Mouse (Mus musculus) hindbrain, embryonic 11.5 days (tissue): ENCODE measurements around the gene Glyat. TPM values are rescaled to one million over a fixed set of nuclear protein-coding genes. Genes with fewer than 3 reads are reported as not detected.
"Not testable (repeated sequence)": the region's sequence is repeated elsewhere in the genome, so short reads cannot be mapped to it uniquely, and the experiment has no call there.

Experiments
- ATAC-seq: fragments of 200-750 bp; cut with Nextera tagmentation; 2 replicates; pipeline ENCODE4 v1.8.0; 2017; ENCODE audit warnings: mild to moderate bottlenecking, moderate TSS enrichment, moderate library complexity; ENCODE audit not compliant: low FRiP score
- DNase-seq: peaks from one replicate; pipeline ENCODE4 v3.0.0-alpha.2; 2015; ENCODE audit warnings: low spot score
- H3K27ac ChIP-seq: fragments of 300-500 bp; sonication (generic); 2 replicates; pipeline ENCODE4 v1.5.1; 2014; ENCODE audit warnings: mild to moderate bottlenecking, low read depth, low read length
- H3K27me3 ChIP-seq: fragments of 300-500 bp; sonication (generic); 2 replicates; pipeline ENCODE4 v1.6.1; 2014; ENCODE audit warnings: mild to moderate bottlenecking, low read length, moderate library complexity, mixed read lengths; ENCODE audit not compliant: control insufficient read depth, insufficient read depth
- H3K36me3 ChIP-seq: fragments of 300-500 bp; sonication (generic); 2 replicates; pipeline ENCODE4 v1.6.1; 2014; ENCODE audit warnings: mild to moderate bottlenecking, low read length, moderate library complexity, mixed read lengths; ENCODE audit not compliant: control insufficient read depth, insufficient read depth
- H3K4me1 ChIP-seq: fragments of 300-500 bp; sonication (generic); replicated peaks from 2 replicates; pipeline ENCODE4 v1.6.1; 2014; ENCODE audit warnings: low read length, mixed read lengths; ENCODE audit not compliant: control insufficient read depth, insufficient read depth
- H3K4me2 ChIP-seq: fragments of 300-500 bp; sonication (generic); replicated peaks from 2 replicates; pipeline ENCODE4 v1.6.1; 2014; ENCODE audit warnings: mild to moderate bottlenecking, low read depth, low read length
- H3K4me3 ChIP-seq: fragments of 300-500 bp; sonication (generic); 2 replicates; pipeline ENCODE4 v1.5.1; 2014; ENCODE audit warnings: low read depth, low read length
- H3K9ac ChIP-seq: fragments of 300-500 bp; sonication (generic); 2 replicates; pipeline ENCODE4 v1.6.1; 2014; ENCODE audit warnings: low read depth, low read length
- H3K9me3 ChIP-seq: fragments of 300-500 bp; sonication (generic); 2 replicates; pipeline ENCODE4 v1.6.1; 2016; ENCODE audit warnings: low read length; ENCODE audit not compliant: control insufficient read depth
- WGBS: fragments of 180-500 bp; shearing (Covaris S2); extraction: QIAGEN DNeasy Blood & Tissue Kit; methylation state at CpG from one replicate; pipeline ENCODE4 v1.1.7; 2014; 5-methylcytosine and 5-hydroxymethylcytosine counted together
- polyA plus RNA-seq: library from polyadenylated mRNA; unstranded; fragments of >200 nt; fragmentation: Nextera tagmentation; extraction: Ambion mirVana; gene quantifications from 2 replicates; pipeline ENCODE4 v1.2.1, GENCODE M21; 2014

Gene Glyat
- polyA plus RNA-seq, 1 experiment from 2014 or later, result not detected

GRCm38 (mm10) chr19:12666156-12666555 lies 33.0 kb downstream of the Glyat start:
- H3K9ac ChIP-seq, result no peak overlapping the region
- no peaks in the 10 kb centered on the region for H3K9me3 ChIP-seq
- no peak for ATAC-seq
- no peak for DNase-seq
- 85% methylated on average over 1 of the region's 1 CpGs for WGBS
- H3K27me3 ChIP-seq, result no peaks in the 10 kb centered on the region
- H3K4me2 ChIP-seq, result no peak overlapping the region
- no peaks in the 10 kb centered on the region for H3K4me1 ChIP-seq
- no peak overlapping the region for H3K4me3 ChIP-seq
- no peaks in the 10 kb centered on the region for H3K36me3 ChIP-seq
- H3K27ac ChIP-seq, result no peak overlapping the region

- not testable (repeated sequence) for H3K9ac ChIP-seq, H3K27ac ChIP-seq, H3K27me3 ChIP-seq, DNase-seq, ATAC-seq, H3K4me2 ChIP-seq, H3K4me3 ChIP-seq, H3K4me1 ChIP-seq, H3K9me3 ChIP-seq, H3K36me3 ChIP-seq
- 95% methylated on average over 3 of the region's 3 CpGs for WGBS
Observed at GRCm38 (mm10) chr19:12668601-12669000, 35.5 kb downstream of the Glyat start.

GRCm38 (mm10) chr19:12670139-12670538 lies 37.0 kb downstream of the Glyat start, which contains the start of gene Olfr1442:
TSS of gene Olfr1442 (plus strand) at chr19:12670439.
- no peak for ATAC-seq
- H3K4me2 ChIP-seq, result no peak within 1 kb of the TSS

GRCm38 (mm10) chr19:12671051-12671450 lies 37.9 kb downstream of the Glyat start:
- no peak for DNase-seq
- H3K4me1 ChIP-seq, result no peaks in the 10 kb centered on the region
- WGBS, result 91% methylated on average over 4 of the region's 4 CpGs

More at GRCm38 (mm10) chr19:12670139-12670538, 37.0 kb downstream of the Glyat start, which contains the start of gene Olfr1442:
- Histone ChIP-seq H3K4me3 (no peak within 1 kb of the TSS), H3K9ac (no peak within 1 kb of the TSS), H3K27ac (no peak within 1 kb of the TSS), H3K4me1 (no peaks in the 10 kb centered on the region), H3K9me3 (no peaks in the 10 kb centered on the region), H3K36me3 (no peaks in the 10 kb centered on the region), H3K27me3 (no peaks in the 10 kb centered on the region)
- no peak for DNase-seq

GRCm38 (mm10) chr19:12677812-12678211 lies 44.7 kb downstream of the Glyat start, which contains the start of gene Olfr1443:
TSS of gene Olfr1443 (plus strand) at chr19:12678112.
- Histone ChIP-seq H3K4me2 (no peak within 1 kb of the TSS), H3K36me3 (no peaks in the 10 kb centered on the region), H3K4me1 (no peaks in the 10 kb centered on the region), H3K9me3 (no peaks in the 10 kb centered on the region), H3K27ac (no peak within 1 kb of the TSS), H3K27me3 (no peaks in the 10 kb centered on the region), H3K4me3 (no peak within 1 kb of the TSS), H3K9ac (no peak within 1 kb of the TSS)
- ATAC-seq, result no peak
- WGBS, result 69% methylated on average over 3 of the region's 3 CpGs
- DNase-seq, result no peak

More at GRCm38 (mm10) chr19:12671051-12671450, 37.9 kb downstream of the Glyat start:
- no peak overlapping the region for H3K27ac ChIP-seq
- H3K27me3 ChIP-seq, result no peaks in the 10 kb centered on the region
- H3K4me2 ChIP-seq, result no peak overlapping the region
- no peak for ATAC-seq
- H3K9ac ChIP-seq, result no peak overlapping the region
- H3K36me3 ChIP-seq, result no peaks in the 10 kb centered on the region
- H3K4me3 ChIP-seq, result no peak overlapping the region
- no peaks in the 10 kb centered on the region for H3K9me3 ChIP-seq

- DNase-seq, result no peak
- H3K4me3 ChIP-seq, result no peak overlapping the region
- H3K9me3 ChIP-seq, result no peaks in the 10 kb centered on the region
- H3K27me3 ChIP-seq, result no peaks in the 10 kb centered on the region
- no peak overlapping the region for H3K9ac ChIP-seq
- no peak overlapping the region for H3K27ac ChIP-seq
- H3K4me1 ChIP-seq, result no peaks in the 10 kb centered on the region
- ATAC-seq, result no peak
- H3K4me2 ChIP-seq, result no peak overlapping the region
- H3K36me3 ChIP-seq, result no peaks in the 10 kb centered on the region
Observed at GRCm38 (mm10) chr19:12684638-12685037, 51.5 kb downstream of the Glyat start.

- Histone ChIP-seq H3K27ac (no peak overlapping the region), H3K9ac (no peak overlapping the region), H3K4me1 (no peaks in the 10 kb centered on the region), H3K9me3 (no peaks in the 10 kb centered on the region), H3K27me3 (no peaks in the 10 kb centered on the region), H3K4me2 (no peak overlapping the region), H3K36me3 (no peaks in the 10 kb centered on the region), H3K4me3 (no peak overlapping the region)
- ATAC-seq (no peak), DNase-seq (no peak)
Observed at GRCm38 (mm10) chr19:12685231-12685630, 52.1 kb downstream of the Glyat start.

- H3K27ac ChIP-seq, result no peak within 1 kb of the TSS
Observed at GRCm38 (mm10) chr19:12695590-12695989, 62.5 kb downstream of the Glyat start, which contains the start of gene Keg1. TSS of gene Keg1 (plus strand) at chr19:12695786.

GRCm38 (mm10) chr19:12696221-12696620 lies 63.1 kb downstream of the Glyat start:
- H3K4me2 ChIP-seq, result no peak overlapping the region
- ATAC-seq, result no peak

More at GRCm38 (mm10) chr19:12695590-12695989, 62.5 kb downstream of the Glyat start, which contains the start of gene Keg1:
- Histone ChIP-seq H3K4me1 (no peaks in the 10 kb centered on the region), H3K9me3 (no peaks in the 10 kb centered on the region), H3K9ac (no peak within 1 kb of the TSS), H3K4me2 (no peak within 1 kb of the TSS), H3K27me3 (no peaks in the 10 kb centered on the region), H3K36me3 (no peaks in the 10 kb centered on the region), H3K4me3 (no peak within 1 kb of the TSS)
- DNase-seq (no peak), ATAC-seq (no peak)
- WGBS, result 84% methylated on average over 3 of the region's 3 CpGs

More at GRCm38 (mm10) chr19:12696221-12696620, 63.1 kb downstream of the Glyat start:
- Histone ChIP-seq H3K36me3 (no peaks in the 10 kb centered on the region), H3K27me3 (no peaks in the 10 kb centered on the region), H3K9ac (no peak overlapping the region), H3K4me1 (no peaks in the 10 kb centered on the region), H3K9me3 (no peaks in the 10 kb centered on the region), H3K4me3 (no peak overlapping the region), H3K27ac (no peak overlapping the region)
- no peak for DNase-seq
